Mouse (Mus musculus): ENCODE data around the gene D930020B18Rik. TPM values are rescaled to one million over a fixed set of nuclear protein-coding genes. Genes with fewer than 3 reads are reported as not detected.

D930020B18Rik gene
- polyA plus RNA-seq, 1 experiment = not detected

GRCm38 (mm10) chr10:121739548-121740505 lies 98.4 kb downstream of the D930020B18Rik start, which contains the start of gene BC048403:
TSS of gene BC048403 (plus strand) at chr10:121739937.
- TF ChIP-seq CTCF (IDR thresholded peaks at IDR 0.05; ENCODE audit: insufficient read depth, low read depth, low read length) (no peak), POLR2A (IDR thresholded peaks at IDR 0.05; ENCODE audit: insufficient read depth, low read depth, low read length) (peak; percentile 87; the same call in 1 of the 2 replicates)
- WGBS = under 1% methylated on average over 67 of the region's 68 CpGs
- Histone ChIP-seq H3K4me1 (ENCODE audit: control insufficient read depth, insufficient read depth, low read length) (no peaks in the 10 kb centered on the region), H3K4me3 (ENCODE audit: insufficient read depth, low read depth, low read length) (peak within 1 kb of the TSS; percentile 62), H3K27ac (ENCODE audit: insufficient read depth, low read depth, low read length) (peak within 1 kb of the TSS; percentile 50; the same call in 1 of the 2 replicates)

GRCm38 (mm10) chr10:121742336-121742735 lies 100.9 kb downstream of the D930020B18Rik start:
- Histone ChIP-seq H3K4me3 (ENCODE audit: insufficient read depth, low read depth, low read length) (no peak overlapping the region), H3K27ac (ENCODE audit: insufficient read depth, low read depth, low read length) (no peak overlapping the region), H3K4me1 (ENCODE audit: control insufficient read depth, insufficient read depth, low read length) (no peaks in the 10 kb centered on the region)
- no peak for TF ChIP-seq CTCF (IDR thresholded peaks at IDR 0.05; ENCODE audit: insufficient read depth, low read depth, low read length)
- no peak for TF ChIP-seq POLR2A (IDR thresholded peaks at IDR 0.05; ENCODE audit: insufficient read depth, low read depth, low read length)
- 79% methylated on average over 4 of the region's 4 CpGs for WGBS

Other genes with a start within 250 kb of the D930020B18Rik start
- not detected in 2 replicates for gene Rassf3, start 165.2 kb upstream of the D930020B18Rik start, polyA plus RNA-seq (2012; ENCODE audit: insufficient read depth, insufficient read length, low replicate concordance, missing spikeins)
- gene Tbk1, start 54.8 kb upstream of the D930020B18Rik start, polyA plus RNA-seq (2012; ENCODE audit: insufficient read depth, insufficient read length, low replicate concordance, missing spikeins) = 288 TPM in 1 of 2 replicates, not detected in the other
- gene Xpot, start 15.3 kb upstream of the D930020B18Rik start, polyA plus RNA-seq (2012; ENCODE audit: insufficient read depth, insufficient read length, low replicate concordance, missing spikeins) = not detected in 2 replicates
- not detected in 2 replicates for gene BC048403, start 98.3 kb downstream of the D930020B18Rik start, polyA plus RNA-seq (2012; ENCODE audit: insufficient read depth, insufficient read length, low replicate concordance, missing spikeins)